Mouse (Mus musculus) left cerebral cortex, postnatal 14 days (tissue): ENCODE results near the gene Stk17b. TPM values are rescaled to one million over a fixed set of nuclear protein-coding genes. Genes with fewer than 3 reads are reported as not detected.
"Not testable (repeated sequence)": the region's sequence is repeated elsewhere in the genome, so short reads cannot be mapped to it uniquely, and the experiment has no call there.

Experiments
- DNase-seq, 2 experiments: peaks; one replicate each; pipeline ENCODE4 v3.0.0; 2021 to 2022; ENCODE audit warnings: low spot score in 2 of 2, mixed read lengths in 1 of 2
- intact Hi-C: fragments of 180-260 bp; cut with DNase I; formaldehyde crosslinking; loops from one replicate; pipeline ENCODE4 v1.15.1; 2025
- total RNA-seq, 2 experiments: library from RNA; stranded (reverse); gene quantifications; 2 replicates each; pipeline ENCODE4 v1.2.3; 2021

Gene Stk17b
- total RNA-seq, 2 experiments from 2014 or later = 9.7 to 10.7 TPM

GRCm38 (mm10) chr1:53791343-53791742 is 6.3 kb upstream of the Stk17b start:
- intact Hi-C loops = no loop called here
- DNase-seq = no peak

GRCm38 (mm10) chr1:53784291-53784720 is 718 bp downstream of the Stk17b start:
- DNase-seq = no peak
- intact Hi-C loops = no loop called here

- intact Hi-C loops = no loop called here
- no peak for DNase-seq
Measured at GRCm38 (mm10) chr1:53782956-53783355, 2.1 kb downstream of the Stk17b start.

- intact Hi-C loops = no loop called here
- DNase-seq = no peak
Measured at GRCm38 (mm10) chr1:53782079-53782478, 2.9 kb downstream of the Stk17b start.

- intact Hi-C loops = no loop called here
- no peak for DNase-seq
Measured at GRCm38 (mm10) chr1:53781311-53781710, 3.7 kb downstream of the Stk17b start.

- no peak for DNase-seq
- intact Hi-C loops = no loop called here
Measured at GRCm38 (mm10) chr1:53776176-53776905, 8.7 kb downstream of the Stk17b start.

GRCm38 (mm10) chr1:53775545-53775944 is 9.5 kb downstream of the Stk17b start:
- no peak for DNase-seq
- intact Hi-C loops = no loop called here

GRCm38 (mm10) chr1:53775036-53775435 is 10.0 kb downstream of the Stk17b start:
- intact Hi-C loops = no loop called here
- no peak for DNase-seq

GRCm38 (mm10) chr1:53774571-53774970 is 10.5 kb downstream of the Stk17b start:
- intact Hi-C loops = no loop called here
- DNase-seq = no peak

- intact Hi-C loops = no loop called here
- no peak for DNase-seq
Measured at GRCm38 (mm10) chr1:53773994-53774393, 11.0 kb downstream of the Stk17b start.

- intact Hi-C loops = no loop called here
- DNase-seq = no peak
Measured at GRCm38 (mm10) chr1:53772967-53773366, 12.1 kb downstream of the Stk17b start.

- no peak for DNase-seq
- intact Hi-C loops = no loop called here
Measured at GRCm38 (mm10) chr1:53771476-53771875, 13.5 kb downstream of the Stk17b start.

- DNase-seq = no peak
- intact Hi-C loops = no loop called here
Measured at GRCm38 (mm10) chr1:53766112-53766511, 18.9 kb downstream of the Stk17b start.

- intact Hi-C loops = no loop called here
- DNase-seq = no peak
Measured at GRCm38 (mm10) chr1:53757316-53757715, 27.7 kb downstream of the Stk17b start.

GRCm38 (mm10) chr1:53753501-53753900 is 31.5 kb downstream of the Stk17b start:
- intact Hi-C loops, DNase-seq: not testable (repeated sequence)

GRCm38 (mm10) chr1:53751144-53751543 is 33.9 kb downstream of the Stk17b start:
- intact Hi-C loops = no loop called here
- no peak for DNase-seq

- intact Hi-C loops, DNase-seq: not testable (repeated sequence)
Measured at GRCm38 (mm10) chr1:53750697-53751096, 34.3 kb downstream of the Stk17b start.

- intact Hi-C loops, DNase-seq: not testable (repeated sequence)
Measured at GRCm38 (mm10) chr1:53749881-53750385, 35.1 kb downstream of the Stk17b start.

GRCm38 (mm10) chr1:53748571-53748970 is 36.5 kb downstream of the Stk17b start:
- intact Hi-C loops = no loop called here
- DNase-seq = no peak

- DNase-seq = no peak
- intact Hi-C loops = no loop called here
Measured at GRCm38 (mm10) chr1:53746001-53746400, 39.0 kb downstream of the Stk17b start.

- intact Hi-C loops = no loop called here
Measured at GRCm38 (mm10) chr1:53741742-53742458, 43.1 kb downstream of the Stk17b start.

More at GRCm38 (mm10) chr1:53741742-53742458, 43.1 kb downstream of the Stk17b start:
- no peak for DNase-seq
